Mouse (Mus musculus) cerebellum, postnatal 10 days (tissue): ENCODE measurements around the gene Carmil1.
"Not testable (repeated sequence)": the region's sequence is repeated elsewhere in the genome, so short reads cannot be mapped to it uniquely, and the experiment has no call there.

Source experiments
- DNase-seq, 2 experiments: peaks; one replicate each; pipeline ENCODE4 v3.0.0; 2021; ENCODE audit warnings: mixed read lengths in 2 of 2

Carmil1 gene

DNA sequence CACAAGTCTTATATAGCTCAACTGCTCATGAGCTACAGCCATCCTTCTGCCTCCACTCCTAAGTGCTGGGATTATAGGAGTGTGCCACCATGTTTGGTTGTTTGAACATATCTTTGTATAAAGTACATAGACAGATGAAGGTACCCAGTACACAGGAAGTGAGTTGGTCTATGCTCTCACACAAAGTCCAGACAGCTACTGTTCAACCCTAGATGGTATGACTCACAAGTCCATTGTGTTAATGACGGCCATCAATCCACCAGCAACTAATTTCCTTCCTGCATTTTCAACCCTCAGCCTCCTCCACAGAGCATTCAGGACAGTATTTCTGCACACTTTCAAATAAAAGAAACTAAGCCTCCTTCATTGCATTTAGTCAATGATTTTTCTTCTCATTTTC is 132.0 kb downstream of the Carmil1 start:
- no peak for DNase-seq

DNA sequence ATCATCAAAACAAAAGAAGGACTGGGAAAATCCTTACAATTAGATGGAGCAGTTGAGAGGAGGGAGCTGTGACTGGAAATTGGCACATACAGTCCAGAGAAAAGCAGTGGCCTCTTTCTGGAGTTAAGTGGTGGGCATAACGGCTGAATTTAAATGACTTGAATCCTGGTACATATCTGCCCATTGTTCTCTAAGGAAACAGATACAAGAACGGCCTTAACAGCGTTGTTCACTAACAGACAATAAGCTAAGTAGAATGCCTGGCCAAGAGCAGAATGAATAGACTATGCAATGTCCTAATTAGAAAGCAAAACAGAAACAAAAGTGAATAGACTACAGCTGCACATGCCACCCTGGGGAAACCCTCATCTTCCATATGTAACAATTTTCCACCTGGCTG is 133.6 kb downstream of the Carmil1 start:
- no peak for DNase-seq

DNA sequence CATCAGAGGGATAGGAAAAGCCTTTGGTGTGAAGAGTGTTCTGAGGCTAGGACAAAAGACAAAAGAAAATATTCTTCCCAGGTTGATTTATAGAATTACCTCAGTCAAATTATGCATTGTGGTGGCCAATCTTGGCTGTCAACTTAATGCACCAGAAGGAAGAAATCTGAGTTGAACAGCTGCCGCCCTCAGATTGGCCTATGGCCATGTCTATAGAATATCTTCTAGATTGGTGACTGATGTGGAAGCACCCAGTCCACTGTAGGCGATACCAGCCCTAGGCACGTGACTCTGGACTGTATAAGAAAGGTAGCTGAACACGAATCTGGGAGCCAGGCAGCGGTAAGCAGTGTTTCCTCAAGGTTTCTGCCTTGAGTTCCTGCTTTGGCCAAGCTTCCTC is 134.1 kb downstream of the Carmil1 start:
- no peak for DNase-seq

DNA sequence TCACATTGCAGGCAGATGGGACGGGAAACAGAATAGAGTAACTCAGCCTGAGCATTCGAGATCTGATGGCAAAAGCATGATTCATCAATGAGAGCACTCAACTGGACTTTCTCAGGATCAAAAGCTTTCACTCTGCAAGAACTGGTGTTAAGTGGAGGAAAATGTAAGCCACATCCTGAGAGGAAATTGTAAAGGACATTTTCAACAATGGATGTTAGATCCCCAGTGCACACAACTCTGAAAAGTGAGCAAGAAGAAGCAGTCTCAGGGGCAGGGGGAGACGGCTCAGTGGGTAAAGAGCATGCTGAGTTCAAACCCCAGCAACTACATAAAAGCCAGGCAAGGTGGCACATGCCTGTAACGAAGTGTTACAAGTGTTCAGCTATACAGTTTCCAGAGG is 135.7 kb downstream of the Carmil1 start:
- no peak for DNase-seq

DNA sequence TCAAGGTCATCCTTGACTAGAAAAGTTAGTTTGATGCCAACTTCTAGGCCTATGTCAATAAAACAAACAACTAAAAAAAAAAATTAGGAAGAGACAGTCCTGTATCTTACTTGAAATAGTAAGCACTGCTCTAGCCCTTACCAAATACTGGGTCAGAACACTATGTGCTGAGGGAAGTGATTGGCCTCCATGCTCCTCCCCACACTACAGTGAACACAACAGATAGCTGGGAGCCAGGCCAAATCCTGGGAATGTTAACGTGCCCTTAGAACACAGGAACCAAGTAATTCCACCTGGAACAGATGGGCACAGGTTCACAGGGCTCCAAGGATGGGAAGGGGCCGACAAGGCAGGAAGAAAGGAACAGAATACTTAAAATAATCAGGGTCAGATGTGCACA is 136.5 kb downstream of the Carmil1 start:
- DNase-seq, result peak; percentile 75 to 80

DNA sequence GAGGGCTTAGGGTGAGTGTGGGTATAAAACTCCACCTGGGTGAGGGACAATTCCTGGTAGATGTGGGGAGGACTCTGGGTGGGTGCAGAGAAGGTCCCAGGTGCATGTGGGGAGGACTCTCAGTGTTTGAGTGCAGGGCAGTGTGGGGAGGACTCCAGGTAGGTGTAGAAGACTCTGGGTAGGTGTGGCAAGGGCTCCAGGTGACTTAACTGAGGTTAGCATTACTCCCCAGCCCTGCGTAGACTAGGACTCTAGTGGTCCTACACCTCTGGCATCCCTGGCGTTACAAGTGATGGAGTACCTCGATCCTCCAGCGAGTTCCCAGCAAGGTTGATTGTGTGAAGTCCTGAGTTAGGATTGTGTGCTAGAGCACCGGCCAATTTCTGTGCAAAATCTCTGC is 143.8 kb downstream of the Carmil1 start:
- no peak for DNase-seq

DNA sequence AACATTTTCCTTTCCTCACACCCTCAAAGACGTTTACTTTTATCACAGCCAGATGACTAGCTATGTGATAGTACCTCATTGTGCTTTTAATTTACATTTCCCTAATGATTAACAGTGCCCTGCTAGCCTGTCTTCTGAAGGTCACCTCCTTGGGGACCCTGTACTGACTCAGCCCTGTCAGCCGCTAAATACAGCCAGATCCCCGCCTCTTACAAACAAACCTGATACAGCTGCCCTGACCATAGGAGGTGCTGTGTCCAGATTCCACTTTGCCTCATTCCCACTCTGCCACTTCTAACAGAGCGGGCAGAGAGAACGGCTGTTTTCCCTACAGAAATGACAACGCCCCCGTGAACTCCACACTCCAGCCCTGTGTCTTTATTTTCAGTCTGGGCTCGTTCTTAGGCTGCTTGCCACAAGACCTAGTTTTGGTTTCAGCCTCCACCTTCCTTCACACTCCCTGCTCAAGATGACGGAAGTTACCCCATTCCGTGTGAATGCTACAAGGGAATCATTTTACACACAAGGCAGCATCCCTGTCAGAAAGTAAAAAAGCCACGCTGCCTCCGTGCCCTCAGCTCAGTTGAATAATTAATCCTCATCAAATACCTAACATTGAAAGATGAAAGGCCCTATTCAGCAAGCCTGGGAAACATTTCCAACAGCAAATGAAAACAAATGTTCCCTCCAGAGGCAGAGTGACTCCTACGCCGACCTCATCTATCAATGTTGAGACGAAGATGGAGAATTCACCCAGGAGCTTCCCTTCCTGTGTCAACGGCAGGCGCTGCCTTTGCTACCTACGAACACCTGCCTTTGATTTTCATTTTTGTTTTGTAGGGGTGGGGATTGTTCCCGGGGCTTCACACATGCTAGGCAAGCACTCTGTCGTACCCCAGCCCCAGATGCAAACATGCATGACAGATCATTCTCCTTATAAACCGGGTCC is 145.0 kb downstream of the Carmil1 start:
- no peak for DNase-seq

DNA sequence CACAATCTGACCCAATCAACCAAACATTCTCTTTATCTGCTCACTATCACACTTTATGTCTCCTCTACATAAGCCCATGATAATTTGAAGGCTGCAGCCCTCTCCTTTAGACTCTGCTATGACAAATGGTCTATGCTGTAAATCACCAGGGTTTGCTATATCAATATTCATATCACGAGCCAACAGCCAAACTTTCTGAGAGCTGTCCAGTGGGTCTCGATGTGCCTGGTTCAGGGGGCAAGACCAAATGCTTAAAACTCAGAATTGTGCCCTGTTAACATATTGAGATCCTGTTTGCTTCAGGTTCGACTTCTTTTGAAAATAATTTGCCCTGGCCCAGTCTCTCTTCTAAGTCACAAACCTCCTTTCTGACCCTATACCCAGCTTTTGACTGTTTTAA is 147.7 kb downstream of the Carmil1 start:
- no peak for DNase-seq

DNA sequence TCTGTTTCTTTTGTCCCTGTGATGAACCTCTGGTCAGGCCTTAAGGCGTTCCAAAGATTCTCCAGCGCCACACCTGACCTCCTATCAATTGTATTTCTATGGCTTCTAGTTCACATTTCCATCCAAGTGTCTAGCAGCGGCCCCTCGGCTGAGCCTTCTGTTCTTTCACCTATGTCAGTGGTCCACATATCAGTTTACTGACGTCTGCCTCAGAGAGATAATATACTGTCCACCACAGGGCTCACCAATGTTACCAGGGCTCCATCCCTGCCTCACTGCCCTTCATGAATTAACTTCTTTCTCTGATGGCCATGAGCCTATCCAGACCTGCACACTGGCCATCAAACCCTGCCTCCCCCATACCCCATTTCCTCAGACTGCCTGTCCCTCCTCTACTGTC is 149.3 kb downstream of the Carmil1 start:
- no peak for DNase-seq

DNA sequence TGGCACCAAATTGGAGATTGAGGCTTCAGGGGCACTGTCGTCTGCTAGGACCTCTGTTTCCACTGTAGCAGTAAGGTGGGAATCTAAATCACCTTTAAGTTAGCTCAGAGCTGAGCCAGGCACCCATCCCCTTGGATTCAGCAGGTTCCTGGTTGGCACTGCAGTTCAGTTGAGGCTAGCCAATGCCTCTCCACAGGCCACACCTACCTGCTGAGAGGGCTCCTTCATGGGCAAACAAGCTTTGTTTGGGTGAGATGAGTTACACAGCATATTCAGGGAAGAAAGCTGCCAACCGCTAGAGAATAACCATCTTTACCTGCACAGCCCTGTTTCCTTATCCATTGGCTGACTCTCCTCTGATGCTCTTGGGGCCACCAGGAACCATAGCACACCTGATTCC is 149.9 kb downstream of the Carmil1 start:
- no peak for DNase-seq

DNA sequence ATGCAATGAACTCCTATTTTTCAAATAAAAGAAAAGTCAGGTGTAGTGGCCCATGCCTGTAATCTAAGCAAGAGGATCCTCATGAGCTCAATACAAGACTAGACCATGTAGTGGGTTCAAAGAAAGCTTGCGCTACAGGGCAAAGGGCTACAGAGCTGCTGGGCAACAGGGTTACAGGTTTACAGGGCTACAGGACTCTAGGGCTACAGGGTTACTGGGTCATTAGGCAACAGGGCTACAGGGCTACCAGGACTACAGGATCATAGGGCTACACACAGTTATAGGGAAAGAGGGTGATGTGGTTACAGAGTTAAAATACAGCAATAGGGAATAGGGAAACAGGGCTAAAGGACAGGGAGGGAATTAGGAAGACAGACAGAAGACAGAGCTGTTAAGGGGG is 151.9 kb downstream of the Carmil1 start:
- no peak for DNase-seq

DNA sequence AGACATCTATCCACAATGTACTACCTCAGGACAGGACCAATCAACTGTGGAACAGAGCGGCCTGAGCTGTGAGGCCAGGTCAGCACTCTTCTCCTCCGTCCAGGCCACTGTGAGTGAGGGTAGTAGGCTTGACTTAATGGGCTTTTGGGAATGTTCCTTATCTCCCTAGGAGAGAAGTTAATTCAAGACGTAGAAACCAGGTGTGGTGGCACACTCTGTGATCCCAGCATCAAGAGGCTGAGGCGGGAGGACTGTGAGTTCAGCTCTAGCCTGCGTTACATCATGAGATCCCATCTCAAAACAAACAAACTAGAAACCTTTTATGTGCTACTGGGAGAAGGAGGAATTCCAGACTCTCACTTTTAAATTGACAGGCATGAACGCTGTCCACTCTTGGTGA is 154.7 kb downstream of the Carmil1 start:
- no peak for DNase-seq

DNA sequence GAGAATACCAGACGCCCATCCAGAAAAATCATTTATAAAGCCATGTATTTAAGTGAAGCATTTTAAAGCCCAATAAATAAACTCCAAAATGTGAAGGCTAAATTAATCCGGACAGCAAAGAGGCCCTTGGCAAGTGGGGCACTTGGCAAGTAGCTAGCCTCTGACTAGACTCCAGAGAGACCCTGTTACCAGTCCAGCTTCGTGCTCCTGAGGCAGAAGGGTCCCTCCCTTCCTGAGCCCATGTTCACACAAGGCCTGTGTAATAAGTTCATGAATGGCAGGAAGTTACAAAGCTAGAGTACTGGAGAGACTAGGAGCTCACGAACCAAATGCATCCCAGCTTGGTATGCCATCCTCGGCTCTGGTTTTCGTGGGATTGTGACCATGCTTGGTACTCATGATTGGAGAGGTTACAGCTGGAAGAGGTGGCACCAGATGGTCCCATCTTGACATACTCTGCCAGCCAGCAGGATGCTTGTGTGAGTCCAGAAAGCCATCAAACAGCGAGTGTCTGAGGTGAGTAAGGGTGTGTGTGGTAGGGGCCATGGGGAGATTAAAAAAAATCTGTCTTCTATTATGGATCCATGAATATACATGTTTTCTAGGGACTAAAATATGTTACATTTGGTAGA is 163.3 kb downstream of the Carmil1 start:
- DNase-seq, result peak; percentile 91 to 92

DNA sequence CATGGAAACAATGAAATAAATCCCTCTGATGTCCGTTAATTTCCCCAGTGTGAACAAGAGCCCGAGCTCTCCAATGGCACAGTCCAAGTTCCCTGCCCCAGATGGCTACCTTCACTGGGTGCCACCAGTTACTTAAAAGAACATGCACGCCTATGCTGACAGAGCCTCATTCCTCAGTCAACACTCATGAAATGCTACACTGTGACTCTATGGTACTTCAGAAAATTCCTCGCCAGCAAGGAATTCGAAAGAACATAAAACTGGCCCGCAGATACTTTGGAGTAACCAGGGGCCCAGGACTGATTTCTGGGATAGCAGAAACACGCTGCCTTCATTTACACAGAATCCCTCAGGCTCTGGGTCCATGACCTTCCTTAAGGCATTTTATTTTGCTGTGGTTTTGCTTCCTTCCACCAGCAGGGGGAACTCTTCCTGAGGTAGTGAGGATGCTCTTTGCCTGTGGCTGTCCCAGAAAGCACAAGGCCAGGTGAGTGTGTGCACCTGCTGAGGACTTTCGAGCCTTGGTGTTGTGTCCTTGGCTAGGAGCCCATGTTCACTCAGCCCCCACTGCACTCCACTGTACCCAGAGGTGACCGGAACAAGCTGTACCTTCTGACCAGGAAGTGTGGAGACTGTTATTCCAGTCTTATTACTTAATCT is 167.8 kb downstream of the Carmil1 start:
- peak; percentile 80 to 86 for DNase-seq

DNA sequence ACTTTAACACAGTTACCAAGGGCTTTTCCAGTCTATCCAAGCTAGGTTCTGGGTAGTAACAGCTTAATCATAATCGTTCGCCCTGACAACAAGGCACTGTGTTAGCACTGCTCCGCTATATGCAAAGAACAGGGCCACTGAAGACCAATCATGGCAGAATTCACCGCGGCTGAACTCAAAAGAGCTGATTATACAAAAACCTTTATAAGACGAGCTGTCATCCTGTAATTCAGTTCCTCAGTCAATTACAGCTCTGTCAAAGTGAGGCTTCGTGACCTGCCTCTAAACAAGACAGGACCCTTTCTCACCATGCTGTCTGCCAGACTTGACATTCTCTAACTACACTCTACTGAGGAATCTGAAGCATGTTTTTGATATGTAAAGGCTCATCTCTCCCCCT is 170.3 kb downstream of the Carmil1 start:
- no peak for DNase-seq

DNA sequence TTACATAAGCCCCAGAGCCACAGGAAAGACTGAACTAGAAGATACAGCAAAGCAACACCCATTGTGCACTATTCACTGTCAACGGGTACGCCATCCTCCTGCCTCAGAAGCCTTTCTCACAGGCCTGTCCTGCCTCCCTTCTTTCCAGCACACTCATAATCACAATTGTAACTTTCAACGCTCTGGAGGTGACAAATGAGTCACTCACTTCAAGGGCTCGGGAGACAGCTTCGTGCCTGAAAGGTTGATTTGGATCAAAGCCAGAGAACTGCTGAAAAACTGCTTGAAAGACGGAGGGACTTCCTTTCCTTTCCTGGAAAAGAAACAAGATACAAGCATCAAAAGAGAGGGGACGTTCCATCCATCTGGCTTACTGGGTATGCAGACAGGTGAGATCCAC is 172.3 kb downstream of the Carmil1 start:
- DNase-seq, result no peak

DNA sequence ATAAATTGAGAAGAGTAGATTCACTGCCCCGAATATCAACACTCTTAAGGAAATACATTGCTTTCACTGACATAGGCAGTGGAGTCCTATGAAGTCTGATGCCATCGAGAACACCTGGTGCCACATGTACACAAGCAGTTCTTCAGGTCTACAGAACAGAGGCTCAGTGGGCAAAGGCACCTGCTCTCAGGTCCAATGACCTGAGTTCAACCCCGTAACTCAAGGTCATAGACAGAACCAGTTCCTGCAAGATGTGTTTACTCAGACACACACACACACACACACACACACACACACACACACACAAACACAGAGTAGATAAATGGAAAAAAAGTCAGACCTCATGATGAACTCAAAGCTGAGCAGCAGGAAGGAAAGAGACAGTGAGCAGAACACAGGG is 173.5 kb downstream of the Carmil1 start:
- DNase-seq, result no peak

DNA sequence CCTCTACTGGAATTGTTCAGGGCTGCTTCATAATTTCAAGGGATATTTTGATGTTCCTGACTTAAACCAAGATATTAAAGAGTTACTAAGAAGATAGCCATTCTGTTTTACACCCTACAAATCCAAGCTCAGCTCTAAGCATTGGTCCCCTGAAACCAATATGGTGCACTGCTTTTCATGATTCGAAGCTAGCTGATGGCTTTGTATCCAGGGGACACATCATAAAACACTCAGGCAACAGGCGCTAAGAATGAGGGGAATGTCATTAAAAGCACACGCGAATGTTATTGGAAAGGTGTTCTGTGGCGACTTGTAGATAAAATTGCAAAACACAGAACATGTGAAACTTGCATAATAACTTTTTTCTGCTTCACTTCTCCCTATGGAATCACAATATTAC is 174.8 kb downstream of the Carmil1 start:
- DNase-seq, result no peak

DNA sequence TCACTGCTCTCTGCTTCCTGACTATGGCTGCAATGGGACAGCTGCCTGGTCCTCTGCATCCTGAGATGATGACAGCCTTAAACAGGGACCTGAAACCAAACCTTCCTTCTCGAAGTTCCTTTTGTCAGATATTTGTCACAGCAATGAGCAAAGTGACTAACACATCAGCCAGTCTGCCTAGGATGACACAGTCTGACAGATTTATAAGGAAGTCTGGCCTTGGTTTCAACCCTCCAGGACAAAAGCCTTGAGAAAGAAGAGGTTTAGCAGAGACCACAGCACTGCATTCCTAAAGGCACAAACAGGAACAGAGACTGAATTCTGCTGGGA is 175.3 kb downstream of the Carmil1 start:
- no peak for DNase-seq

DNA sequence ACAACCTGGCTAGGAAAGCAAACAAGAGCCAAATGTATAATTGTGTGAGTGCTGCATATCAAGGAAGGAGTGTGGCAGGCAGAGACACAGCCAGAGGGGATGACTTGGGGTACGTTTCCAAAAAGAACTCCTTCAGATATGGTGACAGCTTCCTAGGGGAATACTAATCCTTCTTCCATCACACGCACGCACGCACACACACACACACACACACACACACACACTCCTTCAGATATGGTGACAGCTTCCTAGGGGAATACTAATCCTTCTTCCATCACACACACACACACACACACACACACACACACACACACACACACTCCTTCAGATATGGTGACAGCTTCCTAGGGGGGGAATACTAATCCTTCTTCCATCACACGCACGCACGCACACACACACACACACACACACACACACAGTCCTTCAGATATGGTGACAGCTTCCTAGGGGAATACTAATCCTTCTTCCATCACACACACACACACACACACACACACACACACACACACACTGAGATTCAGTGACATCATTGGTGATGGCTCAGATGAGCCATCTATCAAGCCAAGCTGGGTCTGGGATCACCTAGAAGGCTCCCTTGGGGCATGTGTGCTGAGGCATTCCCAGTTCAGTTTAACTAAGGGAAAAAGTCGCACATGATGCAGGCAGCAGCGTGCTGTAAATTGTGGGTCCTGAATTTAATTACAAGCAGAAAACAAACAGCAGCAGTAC is 175.8 kb downstream of the Carmil1 start:
- not testable (repeated sequence) for DNase-seq

DNA sequence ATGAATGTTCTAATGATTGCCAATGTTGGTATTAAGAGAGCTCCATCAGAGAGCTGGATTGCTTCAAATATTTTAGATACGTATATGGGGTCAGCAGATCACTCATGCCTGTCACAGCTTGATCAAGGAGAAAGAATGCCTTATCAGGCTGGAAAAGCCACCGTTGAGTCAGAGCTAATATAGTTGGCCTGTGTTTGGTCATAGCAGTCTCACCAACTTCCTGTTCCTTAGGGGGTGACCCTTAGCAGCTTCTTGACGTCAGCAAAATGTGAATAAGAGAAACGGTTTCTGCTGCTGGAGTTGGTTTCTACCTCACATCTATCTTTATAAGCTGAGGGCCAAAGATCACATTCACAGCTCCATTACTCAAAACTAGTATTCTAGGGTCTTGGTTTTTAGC is 176.6 kb downstream of the Carmil1 start:
- no peak for DNase-seq

DNA sequence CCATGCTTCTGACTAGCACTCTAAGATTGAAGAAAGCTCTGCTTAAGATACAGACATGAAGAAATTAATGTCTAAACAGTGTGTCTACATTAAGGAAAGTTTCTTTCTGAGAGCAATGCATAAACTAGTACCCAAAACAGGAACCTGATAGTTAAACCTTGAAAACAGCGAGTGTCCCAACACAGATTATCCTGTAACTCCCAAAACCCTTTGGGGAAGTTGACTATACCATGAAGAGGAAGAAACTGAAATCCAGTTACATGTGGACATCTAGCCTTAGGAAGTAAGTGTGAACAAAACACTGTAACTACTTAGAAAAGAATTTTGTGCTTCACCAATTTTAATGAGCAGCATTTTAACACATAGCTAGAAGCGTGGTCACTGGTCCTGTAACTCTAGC is 177.4 kb downstream of the Carmil1 start:
- no peak for DNase-seq

DNA sequence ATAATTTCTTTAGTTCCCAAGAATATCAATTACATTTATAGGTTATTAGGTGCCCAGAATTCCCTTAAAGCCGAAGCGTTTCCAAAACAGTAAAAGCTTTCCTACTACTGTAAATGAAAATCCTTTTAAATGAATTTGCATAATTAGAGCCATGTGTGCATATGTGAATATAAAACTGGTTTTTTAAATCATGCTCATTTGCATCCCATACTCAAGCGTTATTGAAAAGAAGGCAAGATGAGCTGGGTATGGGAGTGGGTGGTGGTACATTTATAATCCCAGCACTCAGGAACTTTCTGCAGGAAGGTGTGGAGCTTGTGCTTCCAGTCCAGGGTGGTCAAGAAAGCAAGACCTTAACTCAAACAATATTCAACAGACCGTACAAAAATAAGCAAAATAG is 178.3 kb downstream of the Carmil1 start:
- no peak for DNase-seq
